In genomic region chr3:122475735-122476134, GRCm38 (mm10) we compare ENCODE assay signal across 11 mouse cellular contexts.
A peak's percentile ranks its signal among the peaks of the same experiment; 100 is the strongest.
DNase-seq lines count a peak whose midpoint lies in the region; ATAC-seq lines count a peak whose summit lies in the region.
"Had no signal": no experiment of that assay in that cellular context is flagged by ENCODE, and none has a peak within 500 bp of the region (broad histone marks: within the 10 kb centered on the region; RNA-seq: fewer than 3 reads in every experiment).

No protein-coding gene starts in this region.

- H3K9me3 ChIP-seq in neural tube, embryonic 11.5 days (ENCODE audit: control insufficient read depth, low read length) = no peaks in the 10 kb centered on the region
- no peaks in the 10 kb centered on the region for H3K9me3 ChIP-seq in forebrain, embryonic 15.5 days
- H3K9me3 ChIP-seq in limb, embryonic 13.5 days = no peaks in the 10 kb centered on the region
- no peaks in the 10 kb centered on the region for H3K9me3 ChIP-seq in stomach, embryonic 14.5 days (ENCODE audit: control insufficient read depth, low read depth, low read length)
- H3K9me3 ChIP-seq: lung, embryonic 15.5 days had no signal

- no peak overlapping the region for H3K4me2 ChIP-seq in neural tube, embryonic 11.5 days (ENCODE audit: low read depth)
- no peak overlapping the region for H3K4me2 ChIP-seq in forebrain, embryonic 15.5 days (replicated peaks)
- H3K4me2 ChIP-seq in limb, embryonic 13.5 days (replicated peaks) = no peak overlapping the region
- no peak overlapping the region for H3K4me2 ChIP-seq in stomach, embryonic 14.5 days (replicated peaks; ENCODE audit: low read depth, low read length)
- H3K4me2 ChIP-seq: heart, embryonic 11.5 days; lung, embryonic 15.5 days had no signal

- no peaks in the 10 kb centered on the region for H3K27me3 ChIP-seq in neural tube, embryonic 11.5 days (ENCODE audit: control insufficient read depth, insufficient read depth, low read length)
- H3K27me3 ChIP-seq in forebrain, embryonic 15.5 days = no peaks in the 10 kb centered on the region
- H3K27me3 ChIP-seq in limb, embryonic 13.5 days = no peaks in the 10 kb centered on the region
- H3K27me3 ChIP-seq in stomach, embryonic 14.5 days (ENCODE audit: control insufficient read depth, insufficient read depth, low read length) = no peaks in the 10 kb centered on the region
- H3K27me3 ChIP-seq: lung, embryonic 15.5 days had no signal

- H3K27ac ChIP-seq in neural tube, embryonic 11.5 days (ENCODE audit: low read depth, low read length) = no peak overlapping the region
- peak overlapping the region; percentile 58 for H3K27ac ChIP-seq in forebrain, embryonic 15.5 days (replicated peaks)
- no peak overlapping the region for H3K27ac ChIP-seq in limb, embryonic 13.5 days
- H3K27ac ChIP-seq in stomach, embryonic 14.5 days (ENCODE audit: low read length) = 0 out of 2 replicates have a peak overlapping the region, but pooled peaks have one; percentile 21
- H3K27ac ChIP-seq: lung, embryonic 15.5 days had no signal

- WGBS in neural tube, embryonic 11.5 days = 45% methylated on average over 1 of the region's 1 CpGs
- WGBS in forebrain, embryonic 15.5 days = 8% methylated on average over 1 of the region's 1 CpGs
- 39% methylated on average over 1 of the region's 1 CpGs for WGBS in limb, embryonic 13.5 days
- WGBS in stomach, embryonic 14.5 days = 62% methylated on average over 1 of the region's 1 CpGs

- H3K4me3 ChIP-seq in neural tube, embryonic 11.5 days (ENCODE audit: low read depth, low read length) = no peak overlapping the region
- H3K4me3 ChIP-seq in forebrain, embryonic 15.5 days = no peak overlapping the region
- H3K4me3 ChIP-seq in limb, embryonic 13.5 days = no peak overlapping the region
- H3K4me3 ChIP-seq in stomach, embryonic 14.5 days (ENCODE audit: low read depth, low read length) = no peak overlapping the region
- H3K4me3 ChIP-seq: lung, embryonic 15.5 days had no signal

- DNase-seq in neural tube, embryonic 11.5 days (ENCODE audit: low spot score) = peak; percentile 44
- no peak for DNase-seq in neural tube, embryonic 10.5 days (ENCODE audit: extremely low spot score, low spot score)
- no peak for DNase-seq in layer of hippocampus, postnatal 25 days (ENCODE audit: extremely low spot score in 1 of 2, low spot score in 1 of 2)
- no peak for DNase-seq in layer of hippocampus, postnatal 36 days
- no peak for DNase-seq in kidney, postnatal 14 days
- DNase-seq: adrenal gland, postnatal 10 days had no signal

- peaks cover 22% of the 10 kb centered on the region for H3K4me1 ChIP-seq in neural tube, embryonic 11.5 days (ENCODE audit: control insufficient read depth, insufficient read depth, low read length)
- peaks cover 41% of the 10 kb centered on the region for H3K4me1 ChIP-seq in forebrain, embryonic 15.5 days
- peaks cover 84% of the 10 kb centered on the region for H3K4me1 ChIP-seq in limb, embryonic 13.5 days
- H3K4me1 ChIP-seq in stomach, embryonic 14.5 days (ENCODE audit: control insufficient read depth, insufficient read depth, low read length) = peaks cover 32% of the 10 kb centered on the region; the same call in 1 of the 2 replicates

- no peak overlapping the region for H3K9ac ChIP-seq in neural tube, embryonic 11.5 days (ENCODE audit: low read length)
- no peak overlapping the region for H3K9ac ChIP-seq in forebrain, embryonic 15.5 days (replicated peaks)
- H3K9ac ChIP-seq in limb, embryonic 13.5 days = no peak overlapping the region
- no peak overlapping the region for H3K9ac ChIP-seq in stomach, embryonic 14.5 days (replicated peaks; ENCODE audit: low read depth, low read length)
- H3K9ac ChIP-seq: lung, embryonic 15.5 days had no signal

- ATAC-seq in neural tube, embryonic 11.5 days (ENCODE audit: insufficient read depth, low FRiP score, low TSS enrichment) = peak; percentile 54; the same call in 1 of the 2 replicates
- peak; percentile 74 for ATAC-seq in forebrain, embryonic 15.5 days (replicated peaks)
- ATAC-seq in limb, embryonic 13.5 days (ENCODE audit: low FRiP score, low read depth) = peak; percentile 24; the same call in 1 of the 2 replicates
- no peak for ATAC-seq in stomach, embryonic 14.5 days (ENCODE audit: insufficient number of reproducible peaks, insufficient read depth, low FRiP score, low read depth)

- H3K36me3 ChIP-seq in neural tube, embryonic 11.5 days (ENCODE audit: control insufficient read depth, insufficient read depth, low read length) = no peaks in the 10 kb centered on the region
- H3K36me3 ChIP-seq in forebrain, embryonic 15.5 days = no peaks in the 10 kb centered on the region
- H3K36me3 ChIP-seq in limb, embryonic 13.5 days = no peaks in the 10 kb centered on the region
- H3K36me3 ChIP-seq in stomach, embryonic 14.5 days (ENCODE audit: control insufficient read depth, insufficient read depth, low read length) = no peaks in the 10 kb centered on the region
- H3K36me3 ChIP-seq: lung, embryonic 15.5 days had no signal

Comparison
In these comparisons a context has a peak if more than half of its experiments do, and no peak if none do; other contexts are left out.
1. H3K27ac ChIP-seq: peak in forebrain, embryonic 15.5 days (single experiment) and stomach, embryonic 14.5 days (single experiment); none in neural tube, embryonic 11.5 days (single experiment) and limb, embryonic 13.5 days (single experiment).